Mouse (Mus musculus) cerebellum, adult 18-20 months (tissue): ENCODE results near the gene Enpp5.

ENCODE experiments used
- DNase-seq, 2 experiments: peaks; one replicate each; pipeline ENCODE4 v3.0.0; 2021

Gene Enpp5

DNA sequence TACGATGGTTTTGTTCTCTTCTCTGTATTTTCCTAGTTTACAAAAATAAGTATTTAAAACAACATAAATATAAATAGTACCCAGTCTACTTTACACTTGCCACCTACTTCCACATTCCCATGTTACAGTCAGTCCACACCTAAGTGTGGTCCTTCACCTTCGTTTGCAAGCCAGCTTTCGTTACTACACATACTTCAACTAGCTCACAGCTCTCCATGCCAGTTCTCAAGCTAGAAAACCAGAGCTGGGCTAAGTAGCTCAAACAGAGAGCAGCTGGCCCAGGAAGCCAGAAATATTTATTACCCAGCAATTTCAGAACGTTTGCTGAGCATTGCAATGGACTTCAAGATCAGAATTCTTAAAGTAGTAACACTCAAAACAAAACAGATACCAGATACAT is 21.9 kb downstream of the Enpp5 start:
- DNase-seq, result no peak

- no peak for DNase-seq
Measured at GRCm38 (mm10) chr17:44100906-44101305, 22.3 kb downstream of the Enpp5 start.

- no peak for DNase-seq
Measured at GRCm38 (mm10) chr17:44101961-44102360, 23.3 kb downstream of the Enpp5 start.

DNA sequence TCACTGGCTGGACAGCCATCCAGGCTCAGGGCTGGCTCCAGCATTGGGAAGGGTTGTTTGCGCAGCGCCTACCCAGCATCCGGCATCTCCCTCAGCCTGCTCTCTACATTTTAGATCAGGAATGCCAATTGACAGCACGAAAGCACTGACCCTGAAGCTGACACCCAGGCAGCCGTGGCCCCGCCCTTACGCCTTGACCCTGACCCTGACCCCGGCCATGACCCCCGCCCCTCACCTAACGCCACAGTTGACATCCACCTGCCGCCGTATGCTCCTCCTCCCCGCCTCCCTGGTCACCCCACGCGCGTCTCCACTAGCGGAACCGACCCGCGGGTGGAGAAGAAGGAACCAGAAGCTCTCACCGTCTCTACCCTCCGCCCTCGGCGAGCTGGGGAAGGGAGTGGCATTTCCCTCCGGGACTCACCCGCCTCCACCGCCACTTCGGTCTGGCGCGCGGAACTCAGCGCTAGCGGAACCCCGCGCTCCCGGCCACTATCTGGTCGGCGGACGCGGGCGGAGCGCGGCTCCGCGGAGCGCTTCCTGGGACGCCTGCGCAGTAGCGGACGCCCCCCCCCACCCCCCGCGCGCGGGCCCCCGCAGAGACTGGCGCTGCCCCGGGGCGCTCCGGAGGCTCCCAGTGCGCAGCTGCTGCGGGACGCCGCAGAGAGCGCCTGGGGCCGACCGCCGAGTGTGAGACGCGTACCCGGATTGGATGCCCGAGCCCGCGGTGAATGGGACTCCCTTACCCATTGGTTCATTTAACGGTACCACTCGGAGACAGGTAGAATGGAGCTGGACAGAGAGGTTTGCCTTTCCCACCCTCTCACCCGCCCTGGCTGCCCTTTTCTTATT is 26.9 kb downstream of the Enpp5 start, which contains the start of gene Enpp4:
TSS of gene Enpp4 (minus strand) at position 523 of the 852 bp plus-strand sequence.
- DNase-seq, result peak; percentile 85 to 89

GRCm38 (mm10) chr17:44108331-44108730 is 29.7 kb downstream of the Enpp5 start:
- no peak for DNase-seq

GRCm38 (mm10) chr17:44116584-44116983 is 38.0 kb downstream of the Enpp5 start:
- no peak for DNase-seq

- DNase-seq, result no peak
Measured at GRCm38 (mm10) chr17:44117721-44118120, 39.1 kb downstream of the Enpp5 start.

- no peak for DNase-seq
Measured at GRCm38 (mm10) chr17:44118231-44118630, 39.6 kb downstream of the Enpp5 start.

GRCm38 (mm10) chr17:44121366-44122100 is 42.9 kb downstream of the Enpp5 start:
- DNase-seq, result no peak

GRCm38 (mm10) chr17:44129092-44129750 is 50.6 kb downstream of the Enpp5 start:
- no peak for DNase-seq

GRCm38 (mm10) chr17:44130429-44130828 is 51.8 kb downstream of the Enpp5 start:
- peak; percentile 50 to 80 for DNase-seq

GRCm38 (mm10) chr17:44134106-44134505 is 55.5 kb downstream of the Enpp5 start:
- no peak for DNase-seq

DNA sequence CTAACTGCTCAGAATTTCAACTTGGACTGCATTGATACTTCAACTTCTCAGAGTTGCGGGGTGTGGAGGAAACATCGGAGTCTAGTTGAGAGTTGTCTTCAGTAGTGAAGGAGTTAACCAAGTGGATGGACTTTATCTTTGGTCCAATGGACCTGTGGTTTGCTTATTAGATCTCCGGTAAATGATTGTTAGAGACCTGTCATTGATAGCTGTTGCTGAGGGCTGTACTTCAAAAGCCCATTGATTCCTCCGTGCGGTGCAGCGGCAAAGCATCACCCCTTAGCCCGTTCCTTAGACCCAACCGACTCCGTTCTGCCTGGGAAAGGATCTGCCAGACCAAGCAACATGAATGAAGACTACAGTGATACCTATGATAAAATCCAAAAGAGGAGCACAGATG is 55.9 kb downstream of the Enpp5 start:
- DNase-seq, result no peak

DNA sequence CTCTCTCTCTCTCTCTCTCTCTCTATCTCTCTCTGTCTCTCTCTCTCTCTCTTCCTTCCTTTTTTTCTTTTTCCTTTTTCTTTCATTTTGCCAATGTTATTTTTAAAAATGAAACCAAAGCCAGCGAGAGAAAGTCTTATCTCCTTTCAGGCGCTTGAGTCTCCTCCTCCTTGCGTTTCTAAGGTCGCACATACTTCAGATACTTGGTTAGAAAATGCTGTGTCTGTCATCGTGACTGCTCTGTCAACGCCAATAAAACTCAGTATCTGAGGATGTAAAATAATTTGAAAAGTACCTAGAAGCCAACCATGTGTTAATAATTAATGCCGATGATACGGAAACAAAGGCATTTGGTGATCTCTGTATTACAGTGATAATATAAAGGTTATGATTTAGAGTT is 57.4 kb downstream of the Enpp5 start:
- no peak for DNase-seq
